Mouse (Mus musculus) megakaryocyte, embryonic 14.5 days (primary cell): ENCODE data around the gene Metrnl.

ENCODE experiments used
- FLI1 ChIP-seq: IDR thresholded peaks from 2 replicates; pipeline ENCODE4 v1.6.1; 2012; ENCODE audit warnings: low read length, inconsistent platforms, mixed read lengths
- GATA1 ChIP-seq: IDR thresholded peaks from 3 replicates; pipeline ENCODE4 v1.6.1; 2012; ENCODE audit warnings: mixed read lengths, low read length, inconsistent platforms, borderline replicate concordance

- TF ChIP-seq GATA1 (no peak), FLI1 (no peak)
Measured at GRCm38 (mm10) chr11:121661116-121661515, 40.2 kb upstream of the Metrnl start.
